Mouse (Mus musculus) ES-Bruce4 (cell line): ENCODE measurements around the gene Cyp3a13. TPM values are rescaled to one million over a fixed set of nuclear protein-coding genes. Genes with fewer than 3 reads are reported as not detected.

Experiments
- H3K27ac ChIP-seq: 2 replicates; pipeline ENCODE4 v1.5.1; 2012; ENCODE audit warnings: low read length, inconsistent platforms; ENCODE audit not compliant: insufficient read depth
- H3K27me3 ChIP-seq: 2 replicates; pipeline ENCODE4 v1.6.1; 2012; ENCODE audit warnings: mild to moderate bottlenecking, low read length, inconsistent platforms; ENCODE audit not compliant: control insufficient read depth, poor library complexity, insufficient read depth, severe bottlenecking
- H3K36me3 ChIP-seq: 2 replicates; pipeline ENCODE4 v1.6.1; 2012; ENCODE audit warnings: inconsistent platforms, mild to moderate bottlenecking, low read length, moderate library complexity; ENCODE audit not compliant: control insufficient read depth, poor library complexity, insufficient read depth, severe bottlenecking
- H3K4me1 ChIP-seq: one replicate; pipeline ENCODE4 v1.8.1; 2011; ENCODE audit warnings: low read length; ENCODE audit not compliant: control insufficient read depth, insufficient read depth
- H3K4me3 ChIP-seq: 2 replicates; pipeline ENCODE4 v1.5.1; 2011; ENCODE audit warnings: low read depth, mild to moderate bottlenecking, low read length
- H3K9ac ChIP-seq: 2 replicates; pipeline ENCODE4 v1.6.1; 2012; ENCODE audit warnings: low read depth, mild to moderate bottlenecking, inconsistent platforms; ENCODE audit not compliant: poor library complexity, severe bottlenecking
- H3K9me3 ChIP-seq: replicated peaks from 2 replicates; pipeline ENCODE4 v1.6.1; 2012; ENCODE audit warnings: mild to moderate bottlenecking, low read length, inconsistent platforms; ENCODE audit not compliant: control insufficient read depth, poor library complexity, insufficient read depth, severe bottlenecking
- CTCF ChIP-seq: IDR thresholded peaks from one replicate; pipeline ENCODE4 v1.8.1; 2011; ENCODE audit warnings: low read depth, low read length
- EP300 ChIP-seq: IDR thresholded peaks from 2 replicates; pipeline ENCODE4 v1.6.1; 2011; ENCODE audit warnings: low read depth, low read length; ENCODE audit not compliant: insufficient read depth
- POLR2A ChIP-seq: IDR thresholded peaks from one replicate; pipeline ENCODE4 v1.8.1; 2011; ENCODE audit warnings: low read length; ENCODE audit not compliant: insufficient read depth
- polyA plus RNA-seq: library from polyadenylated mRNA; stranded (reverse); fragments of >200 nt; gene quantifications from 2 replicates; pipeline ENCODE4 v1.2.4, GENCODE M21; 2011; ENCODE audit warnings: low read depth; ENCODE audit not compliant: missing spikeins, insufficient read depth, insufficient read length

Cyp3a13 gene
- polyA plus RNA-seq = not detected in 2 replicates

DNA sequence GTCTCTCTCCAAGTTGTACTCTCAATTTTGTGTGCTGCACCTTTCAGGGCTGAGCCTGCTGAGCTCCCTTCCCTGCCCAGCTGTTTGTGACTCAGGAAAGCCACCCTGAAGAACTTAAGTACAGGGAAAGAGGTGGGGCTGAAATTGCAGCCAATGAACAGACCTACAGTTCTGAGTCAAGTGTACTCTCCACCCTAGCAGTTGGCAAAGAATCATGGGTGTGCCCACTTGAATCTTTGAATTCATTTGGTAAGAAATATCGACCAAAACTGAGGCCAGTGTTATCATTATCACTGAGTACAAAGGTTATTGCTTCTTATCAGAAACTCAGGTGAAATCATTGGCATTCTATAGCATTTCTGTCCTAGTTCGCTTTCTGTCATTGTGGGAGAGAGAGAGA lies at the start of gene Cyp3a13:
Cyp3a13 (minus strand) TSS at position 88 of the 400 bp plus-strand sequence.
- H3K9ac ChIP-seq = no peak within 1 kb of the TSS
- no peaks in the 10 kb centered on the region for H3K9me3 ChIP-seq
- H3K4me3 ChIP-seq = no peak within 1 kb of the TSS
- H3K36me3 ChIP-seq = no peaks in the 10 kb centered on the region
- no peaks in the 10 kb centered on the region for H3K27me3 ChIP-seq
- H3K4me1 ChIP-seq = no peaks in the 10 kb centered on the region
- no peak for TF ChIP-seq POLR2A
- no peak for TF ChIP-seq EP300
- TF ChIP-seq CTCF = no peak
- no peak within 1 kb of the TSS for H3K27ac ChIP-seq

DNA sequence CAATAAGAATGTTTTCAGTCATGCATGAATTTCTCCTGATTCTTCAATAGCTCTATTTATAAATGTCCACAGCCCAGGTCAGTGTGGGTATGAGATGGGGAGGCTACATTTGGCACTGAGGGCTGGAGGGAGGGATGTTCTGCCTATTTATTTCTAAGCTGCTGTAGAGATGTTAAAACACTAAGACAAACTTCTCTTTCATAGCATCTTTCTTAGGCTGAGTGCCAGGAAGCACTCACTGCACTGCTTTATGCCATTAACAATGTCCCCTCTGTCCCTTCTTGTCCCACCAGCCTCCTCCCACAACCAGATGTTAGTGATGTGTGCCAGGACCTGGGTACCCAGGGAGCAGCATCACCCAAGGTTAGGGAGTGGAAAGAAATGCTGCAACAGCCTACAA lies 45.1 kb upstream of the Cyp3a13 start:
- H3K4me1 ChIP-seq = no peaks in the 10 kb centered on the region
- no peaks in the 10 kb centered on the region for H3K9me3 ChIP-seq
- no peak overlapping the region for H3K4me3 ChIP-seq
- no peak overlapping the region for H3K27ac ChIP-seq
- H3K9ac ChIP-seq = no peak overlapping the region
- H3K36me3 ChIP-seq = no peaks in the 10 kb centered on the region
- H3K27me3 ChIP-seq = no peaks in the 10 kb centered on the region
- no peak for TF ChIP-seq EP300
- TF ChIP-seq CTCF = no peak
- no peak for TF ChIP-seq POLR2A

GRCm38 (mm10) chr5:137962945-137963344 lies 41.5 kb upstream of the Cyp3a13 start, which contains the start of gene Gjc3:
Gene Gjc3 (minus strand): TSS chr5:137963098.
- Histone ChIP-seq H3K27me3 (no peaks in the 10 kb centered on the region; the same call in 1 of the 2 replicates), H3K9me3 (no peaks in the 10 kb centered on the region), H3K4me1 (no peaks in the 10 kb centered on the region), H3K9ac (no peak within 1 kb of the TSS), H3K4me3 (no peak within 1 kb of the TSS), H3K27ac (no peak within 1 kb of the TSS), H3K36me3 (no peaks in the 10 kb centered on the region)
- TF ChIP-seq EP300 = no peak
- TF ChIP-seq CTCF = no peak
- no peak for TF ChIP-seq POLR2A

DNA sequence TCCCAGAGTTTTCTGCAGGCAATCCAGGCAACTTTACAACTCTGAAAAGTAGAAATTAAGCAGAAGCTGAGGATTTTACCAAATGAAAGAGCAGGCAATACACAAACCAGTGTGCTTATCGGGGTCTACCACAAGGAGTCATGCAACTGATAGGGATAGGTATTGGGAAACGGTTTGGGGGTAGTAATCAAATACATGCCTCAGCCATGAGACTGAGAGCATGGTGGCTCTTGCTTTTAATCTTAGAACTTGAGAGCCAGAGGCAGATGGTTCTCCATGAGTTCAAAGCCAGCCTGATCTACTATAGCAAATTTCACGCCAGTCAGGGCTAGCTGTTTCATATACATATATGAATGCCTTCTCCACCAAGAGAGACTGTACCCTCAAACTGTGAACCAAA lies 35.0 kb upstream of the Cyp3a13 start:
- Histone ChIP-seq H3K27me3 (no peaks in the 10 kb centered on the region; the same call in 1 of the 2 replicates), H3K27ac (no peak overlapping the region), H3K4me1 (no peaks in the 10 kb centered on the region), H3K36me3 (no peaks in the 10 kb centered on the region), H3K9ac (no peak overlapping the region), H3K9me3 (no peaks in the 10 kb centered on the region), H3K4me3 (no peak overlapping the region)
- TF ChIP-seq CTCF (no peak), EP300 (no peak), POLR2A (no peak)

GRCm38 (mm10) chr5:137951218-137951617 lies 29.8 kb upstream of the Cyp3a13 start:
- TF ChIP-seq CTCF (peak; percentile 20), EP300 (no peak)

DNA sequence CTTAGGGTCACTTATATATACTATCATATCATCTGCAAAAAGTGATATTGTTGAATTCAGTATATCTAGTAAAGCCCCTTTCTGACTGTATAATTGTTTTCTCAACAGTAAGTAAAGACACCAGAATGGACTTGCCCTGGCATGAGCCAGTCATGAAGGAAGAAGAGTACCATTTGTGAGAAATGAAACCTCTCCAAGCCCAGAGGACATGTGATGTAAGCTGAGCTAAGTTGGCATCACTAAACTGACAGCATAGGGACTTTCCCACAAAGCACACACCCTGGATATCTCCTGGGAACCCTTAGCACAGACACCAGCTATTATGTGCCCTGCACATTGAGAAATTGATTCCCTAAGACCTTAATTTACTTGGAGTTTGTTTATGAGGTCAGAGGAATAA lies 25.9 kb upstream of the Cyp3a13 start:
- H3K36me3 ChIP-seq = no peaks in the 10 kb centered on the region
- no peaks in the 10 kb centered on the region for H3K27me3 ChIP-seq
- TF ChIP-seq POLR2A (no peak), EP300 (no peak), CTCF (no peak)
- H3K9me3 ChIP-seq = no peaks in the 10 kb centered on the region
- no peaks in the 10 kb centered on the region for H3K4me1 ChIP-seq
- no peak overlapping the region for H3K4me3 ChIP-seq
- no peak overlapping the region for H3K9ac ChIP-seq
- H3K27ac ChIP-seq = no peak overlapping the region

More at GRCm38 (mm10) chr5:137951218-137951617, 29.8 kb upstream of the Cyp3a13 start:
- H3K9me3 ChIP-seq = no peaks in the 10 kb centered on the region
- H3K27ac ChIP-seq = no peak overlapping the region
- H3K36me3 ChIP-seq = no peaks in the 10 kb centered on the region
- H3K9ac ChIP-seq = no peak overlapping the region
- no peak overlapping the region for H3K4me3 ChIP-seq
- H3K27me3 ChIP-seq = no peaks in the 10 kb centered on the region
- no peaks in the 10 kb centered on the region for H3K4me1 ChIP-seq
